Mouse (Mus musculus) small intestine, adult 2 months (tissue): ENCODE measurements around the gene Dlx4.

Source experiments
- CTCF ChIP-seq: fragments of 200-500 bp; IDR thresholded peaks from 2 replicates; pipeline ENCODE4 v1.5.1; 2012; ENCODE audit warnings: low read depth, mild to moderate bottlenecking, control low read depth, inconsistent platforms, low read length, moderate library complexity, mixed read lengths; ENCODE audit not compliant: insufficient replicate concordance, insufficient read length; ENCODE audit errors: extremely low read depth
- POLR2A ChIP-seq: fragments of 200-500 bp; IDR thresholded peaks from 2 replicates; pipeline ENCODE4 v1.6.1; 2012; ENCODE audit warnings: low read depth, mild to moderate bottlenecking, control low read depth, inconsistent platforms, low read length, moderate library complexity

GRCm38 (mm10) chr11:95139871-95140270 is 6.2 kb downstream of the Dlx4 start:
- no peak for TF ChIP-seq CTCF
- no peak for TF ChIP-seq POLR2A
